Mouse (Mus musculus) hindbrain, embryonic 13.5 days (tissue): ENCODE data around the gene Meltf. TPM values are rescaled to one million over a fixed set of nuclear protein-coding genes. Genes with fewer than 3 reads are reported as not detected.

Source experiments
- ATAC-seq: fragments of 200-750 bp; cut with Nextera tagmentation; 2 replicates; pipeline ENCODE4 v1.8.0; 2017; ENCODE audit warnings: moderate TSS enrichment; ENCODE audit not compliant: low FRiP score
- H3K27ac ChIP-seq: fragments of 300-500 bp; sonication (generic); 2 replicates; pipeline ENCODE4 v1.5.1; 2015; ENCODE audit warnings: inconsistent platforms, mild to moderate bottlenecking, moderate library complexity
- H3K27me3 ChIP-seq: fragments of 300-500 bp; sonication (generic); 2 replicates; pipeline ENCODE4 v1.6.1; 2015; ENCODE audit warnings: mild to moderate bottlenecking, inconsistent platforms
- H3K36me3 ChIP-seq: fragments of 300-500 bp; sonication (generic); 2 replicates; pipeline ENCODE4 v1.6.1; 2015; ENCODE audit warnings: mild to moderate bottlenecking, inconsistent platforms
- H3K4me1 ChIP-seq: fragments of 300-500 bp; sonication (generic); replicated peaks from 2 replicates; pipeline ENCODE4 v1.6.1; 2015; ENCODE audit warnings: inconsistent platforms
- H3K4me2 ChIP-seq: fragments of 300-500 bp; sonication (generic); 2 replicates; pipeline ENCODE4 v1.6.1; 2015; ENCODE audit warnings: inconsistent platforms, mild to moderate bottlenecking, moderate library complexity
- H3K4me3 ChIP-seq: fragments of 300-500 bp; sonication (generic); 2 replicates; pipeline ENCODE4 v1.5.1; 2015; ENCODE audit warnings: mild to moderate bottlenecking, inconsistent platforms
- H3K9ac ChIP-seq: fragments of 300-500 bp; sonication (generic); 2 replicates; pipeline ENCODE4 v1.6.1; 2015; ENCODE audit warnings: mild to moderate bottlenecking, inconsistent platforms
- H3K9me3 ChIP-seq: fragments of 300-500 bp; sonication (generic); 2 replicates; pipeline ENCODE4 v1.6.1; 2016; ENCODE audit warnings: inconsistent platforms
- WGBS: fragments of 180-500 bp; shearing (Covaris S2); methylation state at CpG from one replicate; pipeline ENCODE4 v1.1.7; 2015; 5-methylcytosine and 5-hydroxymethylcytosine counted together
- polyA plus RNA-seq: library from polyadenylated mRNA; unstranded; fragments of >200 nt; fragmentation: Nextera tagmentation; extraction: Ambion mirVana; gene quantifications from 2 replicates; pipeline ENCODE4 v1.2.1, GENCODE M21; 2015

The Meltf gene
- polyA plus RNA-seq, 1 experiment from 2014 or later = 0.22 TPM

DNA sequence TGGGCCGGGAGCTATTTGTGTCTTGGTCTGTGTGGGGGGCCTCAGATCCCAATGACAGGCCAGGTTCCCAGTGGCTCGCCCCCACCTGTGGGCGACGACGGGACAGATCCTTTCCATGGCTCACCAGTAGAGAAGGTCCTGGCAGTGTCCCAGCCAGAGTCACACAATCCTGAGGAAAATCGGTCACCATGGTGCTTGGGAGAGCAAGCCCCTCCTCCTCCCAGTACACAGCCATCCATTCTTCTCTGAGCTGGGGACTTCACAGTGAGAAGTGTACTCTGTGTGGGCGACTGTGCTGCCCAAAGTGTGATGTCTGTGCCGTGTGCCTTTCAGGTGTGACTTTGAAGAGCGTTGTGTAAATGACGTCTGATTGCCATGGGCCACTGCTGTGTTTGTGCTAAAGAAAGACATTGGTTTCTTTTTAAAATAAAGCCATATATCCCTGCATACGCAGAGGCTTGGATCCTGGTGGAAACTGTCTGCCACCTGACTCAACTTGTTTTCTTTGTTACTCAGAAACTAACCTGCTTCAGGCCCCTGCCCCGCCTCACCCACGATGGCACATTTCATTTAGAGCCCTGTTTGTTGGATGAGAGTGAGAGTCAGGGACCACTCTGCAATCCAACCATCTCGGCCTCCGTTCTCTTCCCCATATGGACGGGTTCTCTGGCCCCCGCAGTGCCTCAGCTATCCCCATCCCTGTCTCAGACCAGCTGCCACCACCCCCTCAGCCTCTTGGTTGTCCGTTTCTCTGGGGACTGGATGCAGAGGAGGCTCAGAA, 20.1 kb downstream of the Meltf start:
- no peaks in the 10 kb centered on the region for H3K9me3 ChIP-seq
- no peak overlapping the region for H3K9ac ChIP-seq
- WGBS = 69% methylated on average over 18 of the region's 18 CpGs
- peak; percentile 80 for ATAC-seq
- H3K36me3 ChIP-seq = no peaks in the 10 kb centered on the region
- H3K27ac ChIP-seq = peak overlapping the region; percentile 66
- no peaks in the 10 kb centered on the region for H3K27me3 ChIP-seq
- no peak overlapping the region for H3K4me2 ChIP-seq
- H3K4me3 ChIP-seq = no peak overlapping the region
- peaks cover 28% of the 10 kb centered on the region for H3K4me1 ChIP-seq

DNA sequence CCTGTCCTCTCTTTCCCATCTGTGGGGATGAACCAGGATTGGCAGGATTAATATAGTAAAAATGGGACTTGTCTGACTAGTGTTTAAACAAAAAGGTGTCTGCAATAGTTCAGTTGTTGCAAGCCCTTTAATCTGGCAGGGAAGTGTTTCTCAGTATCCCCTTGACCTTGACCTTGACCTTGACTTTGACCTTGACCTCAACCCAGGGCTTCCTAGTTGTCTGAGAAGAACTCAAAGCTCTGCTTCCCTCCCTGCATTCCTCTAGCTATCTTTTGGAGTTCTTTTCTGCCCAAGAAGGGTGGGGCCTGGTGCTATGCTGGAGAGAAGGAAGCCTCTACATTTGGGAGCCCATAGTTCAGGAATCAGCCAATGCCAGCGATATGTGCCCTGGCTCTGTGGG, 23.3 kb downstream of the Meltf start:
- 0 out of 2 replicates have a peak, but pooled peaks cover 4% of the 10 kb centered on the region for H3K27me3 ChIP-seq
- no peaks in the 10 kb centered on the region for H3K9me3 ChIP-seq
- H3K4me2 ChIP-seq = no peak overlapping the region
- ATAC-seq = no peak
- H3K4me3 ChIP-seq = no peak overlapping the region
- H3K4me1 ChIP-seq = peaks cover 41% of the 10 kb centered on the region
- H3K9ac ChIP-seq = no peak overlapping the region
- 94% methylated on average over 1 of the region's 1 CpGs for WGBS
- H3K27ac ChIP-seq = no peak overlapping the region
- H3K36me3 ChIP-seq = no peaks in the 10 kb centered on the region

DNA sequence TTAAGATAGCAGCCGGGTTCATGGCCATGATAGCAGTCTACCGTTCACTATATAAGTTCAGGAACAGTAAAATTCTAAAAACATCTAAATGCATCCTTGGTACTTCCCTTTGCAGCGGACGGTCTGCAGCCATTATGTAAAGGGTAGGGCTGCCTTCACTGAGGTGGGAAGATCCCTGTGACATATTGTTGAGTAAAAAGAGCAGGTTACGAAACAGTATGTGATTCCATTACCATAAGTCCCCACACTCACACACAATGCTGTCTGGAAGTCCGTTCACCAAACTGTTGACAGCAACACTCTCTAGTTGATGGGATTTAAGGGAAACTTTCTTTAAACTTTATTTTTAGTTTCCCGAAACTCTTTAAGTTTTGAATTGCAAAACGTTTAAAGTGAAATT, 24.6 kb downstream of the Meltf start:
- no peak overlapping the region for H3K4me2 ChIP-seq
- no peaks in the 10 kb centered on the region for H3K9me3 ChIP-seq
- no peak overlapping the region for H3K4me3 ChIP-seq
- H3K27ac ChIP-seq = no peak overlapping the region
- 0 out of 2 replicates have a peak, but pooled peaks cover 4% of the 10 kb centered on the region for H3K27me3 ChIP-seq
- no peaks in the 10 kb centered on the region for H3K36me3 ChIP-seq
- peaks cover 29% of the 10 kb centered on the region for H3K4me1 ChIP-seq
- 93% methylated on average over 8 of the region's 8 CpGs for WGBS
- no peak for ATAC-seq
- no peak overlapping the region for H3K9ac ChIP-seq

DNA sequence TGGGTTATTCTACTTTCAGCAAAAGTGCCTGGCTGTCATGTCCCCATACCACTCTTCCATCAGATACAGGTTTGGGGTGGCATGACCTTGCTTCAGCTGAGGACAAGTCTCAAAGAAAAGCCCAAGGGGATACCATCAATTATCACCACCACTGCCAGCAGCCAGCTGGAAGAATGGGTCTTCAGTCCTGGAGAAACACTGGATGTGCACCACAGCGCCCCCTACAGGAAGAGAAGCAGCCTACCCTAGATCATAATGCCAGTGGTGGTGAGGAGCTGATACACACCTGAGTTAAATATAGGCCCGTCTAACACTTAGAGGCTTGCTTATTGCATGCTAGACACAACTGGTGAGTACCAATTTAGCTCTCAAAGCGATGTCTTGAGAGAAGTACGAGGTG, 26.7 kb downstream of the Meltf start:
- Histone ChIP-seq H3K27me3 (0 out of 2 replicates have a peak, but pooled peaks cover 4% of the 10 kb centered on the region), H3K36me3 (no peaks in the 10 kb centered on the region), H3K4me3 (no peak overlapping the region), H3K4me2 (no peak overlapping the region), H3K27ac (no peak overlapping the region), H3K4me1 (peaks cover 17% of the 10 kb centered on the region), H3K9ac (no peak overlapping the region), H3K9me3 (no peaks in the 10 kb centered on the region)
- no peak for ATAC-seq
- 81% methylated on average over 4 of the region's 4 CpGs for WGBS

DNA sequence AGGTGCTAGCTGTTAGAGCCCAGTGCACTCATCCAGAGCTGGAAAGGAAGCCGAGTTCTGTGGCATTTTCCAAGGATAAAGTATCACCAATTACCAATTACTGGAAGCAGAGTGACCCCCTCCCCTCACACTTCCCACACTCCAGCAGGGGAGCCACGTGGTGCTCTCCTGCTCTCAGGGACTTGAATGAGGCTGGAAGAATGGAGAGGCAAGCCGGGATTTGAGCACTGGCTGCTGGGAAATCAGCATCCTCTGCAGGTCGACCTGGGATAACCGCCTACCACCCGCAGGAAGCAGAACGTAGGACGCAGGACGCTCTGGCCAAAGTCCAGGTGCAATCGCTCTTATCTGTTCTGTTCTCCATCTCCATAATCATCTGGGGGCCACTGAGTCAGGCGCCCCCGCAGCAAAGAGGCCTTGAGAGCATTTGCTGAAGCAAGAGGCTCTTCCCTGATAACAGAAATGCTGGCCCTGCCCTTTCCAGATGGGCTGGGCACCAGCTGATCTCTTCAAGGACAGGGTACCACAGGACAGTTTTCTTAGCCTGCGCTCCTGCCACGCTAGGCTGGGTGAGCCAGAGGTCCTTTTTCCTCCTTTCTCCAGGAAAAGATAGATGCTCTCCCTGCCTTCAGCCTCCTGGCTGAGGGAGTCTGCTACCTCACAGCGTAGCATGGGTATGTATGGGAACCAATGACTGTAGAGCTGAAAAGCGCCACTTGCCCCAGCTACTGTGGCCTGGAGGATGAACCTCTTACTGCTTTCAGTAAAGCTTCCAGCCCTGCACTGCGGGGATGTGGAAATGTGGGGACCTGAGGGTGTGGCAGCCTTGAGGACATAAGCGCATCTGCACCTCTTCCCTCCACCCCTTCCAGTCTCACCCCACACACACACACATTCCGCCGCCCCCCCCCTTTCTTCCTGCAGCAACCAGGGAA, 27.5 kb downstream of the Meltf start:
- Histone ChIP-seq H3K4me3 (no peak overlapping the region), H3K4me1 (peaks cover 17% of the 10 kb centered on the region), H3K27ac (peak overlapping the region; percentile 44; the same call in 1 of the 2 replicates), H3K27me3 (0 out of 2 replicates have a peak, but pooled peaks cover 4% of the 10 kb centered on the region), H3K9ac (peak overlapping the region; percentile 19; the same call in 1 of the 2 replicates), H3K36me3 (no peaks in the 10 kb centered on the region), H3K9me3 (no peaks in the 10 kb centered on the region), H3K4me2 (peak overlapping the region; percentile 46)
- 45% methylated on average over 20 of the region's 20 CpGs for WGBS
- peak; percentile 44; the same call in 1 of the 2 replicates for ATAC-seq

- Histone ChIP-seq H3K4me3 (no peak overlapping the region), H3K27ac (peak overlapping the region; percentile 44; the same call in 1 of the 2 replicates), H3K9me3 (no peaks in the 10 kb centered on the region), H3K4me2 (peak overlapping the region; percentile 46), H3K9ac (peak overlapping the region; percentile 19; the same call in 1 of the 2 replicates), H3K36me3 (no peaks in the 10 kb centered on the region), H3K4me1 (peaks cover 17% of the 10 kb centered on the region), H3K27me3 (0 out of 2 replicates have a peak, but pooled peaks cover 4% of the 10 kb centered on the region)
- ATAC-seq = peak; percentile 58; the same call in 1 of the 2 replicates
- 15% methylated on average over 9 of the region's 9 CpGs for WGBS
These were observed 28.3 kb downstream of the Meltf start for GRCm38 (mm10) chr16:31906896-31907295.

DNA sequence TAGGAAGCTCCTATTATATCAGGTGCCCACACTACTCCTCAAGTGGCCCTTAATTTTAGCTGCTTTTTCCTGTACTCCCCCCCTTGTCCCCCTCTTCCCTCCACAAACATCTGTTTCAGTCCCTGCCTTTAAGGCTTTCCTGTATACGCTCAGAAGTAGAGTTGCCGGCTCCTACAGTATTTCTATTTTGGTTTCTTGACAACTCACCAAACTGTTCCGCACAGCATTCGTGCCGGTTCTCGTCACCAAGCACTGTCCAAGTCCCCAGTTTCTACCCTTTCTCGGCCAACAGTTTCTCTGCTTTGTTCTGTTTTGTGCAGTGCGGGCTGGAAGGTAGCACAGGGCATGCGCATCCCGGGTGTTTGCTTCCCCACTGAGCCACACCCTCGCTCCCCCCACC, 30.3 kb downstream of the Meltf start:
- no peak overlapping the region for H3K4me2 ChIP-seq
- peaks cover 17% of the 10 kb centered on the region for H3K4me1 ChIP-seq
- no peak for ATAC-seq
- no peak overlapping the region for H3K9ac ChIP-seq
- H3K27me3 ChIP-seq = 0 out of 2 replicates have a peak, but pooled peaks cover 4% of the 10 kb centered on the region
- 62% methylated on average over 11 of the region's 11 CpGs for WGBS
- no peaks in the 10 kb centered on the region for H3K36me3 ChIP-seq
- no peak overlapping the region for H3K4me3 ChIP-seq
- H3K9me3 ChIP-seq = no peaks in the 10 kb centered on the region
- H3K27ac ChIP-seq = no peak overlapping the region

DNA sequence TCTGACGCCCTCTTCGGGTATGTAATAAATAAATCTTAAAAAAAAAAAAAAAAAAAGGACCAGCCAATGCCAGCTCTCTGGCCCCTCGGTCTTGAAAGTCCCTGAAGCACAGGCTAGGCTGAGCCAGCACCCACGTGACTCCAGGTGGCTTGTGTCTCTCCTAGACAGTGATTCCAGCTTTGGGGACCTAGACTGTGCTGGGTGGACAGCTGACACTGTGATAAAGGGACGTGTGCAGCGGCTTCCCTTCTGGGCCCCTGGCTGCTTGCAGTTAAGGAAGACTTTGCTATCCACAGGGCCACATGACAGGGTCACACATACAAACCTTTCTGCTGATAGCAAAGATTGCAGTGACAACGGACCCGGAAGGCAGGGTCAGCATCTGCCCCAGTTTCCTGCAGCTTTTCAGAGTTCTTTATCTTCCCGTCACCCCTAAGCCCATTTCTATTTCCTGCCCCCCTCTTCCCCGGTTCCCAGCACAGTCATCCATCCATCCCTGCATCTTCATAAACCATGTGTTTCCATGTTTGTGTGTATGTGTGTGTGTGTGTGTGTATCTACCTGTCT, 31.8 kb downstream of the Meltf start:
- 76% methylated on average over 10 of the region's 10 CpGs for WGBS
- ATAC-seq = no peak

GRCm38 (mm10) chr16:31917776-31918175, 39.2 kb downstream of the Meltf start:
- no peaks in the 10 kb centered on the region for H3K36me3 ChIP-seq
- no peaks in the 10 kb centered on the region for H3K27me3 ChIP-seq
- no peak overlapping the region for H3K27ac ChIP-seq
- H3K9ac ChIP-seq = peak overlapping the region; percentile 55; the same call in 1 of the 2 replicates
- 70% methylated on average over 11 of the region's 11 CpGs for WGBS
- H3K4me3 ChIP-seq = no peak overlapping the region
- H3K4me1 ChIP-seq = peaks cover 4% of the 10 kb centered on the region; the same call in 1 of the 2 replicates
- ATAC-seq = no peak
- no peaks in the 10 kb centered on the region for H3K9me3 ChIP-seq
- H3K4me2 ChIP-seq = no peak overlapping the region

More for the DNA sequence above, 31.8 kb downstream of the Meltf start:
- Histone ChIP-seq H3K27ac (no peak overlapping the region), H3K9ac (no peak overlapping the region), H3K4me1 (peaks cover 17% of the 10 kb centered on the region), H3K9me3 (no peaks in the 10 kb centered on the region), H3K27me3 (0 out of 2 replicates have a peak, but pooled peaks cover 1% of the 10 kb centered on the region), H3K36me3 (no peaks in the 10 kb centered on the region), H3K4me2 (no peak overlapping the region), H3K4me3 (no peak overlapping the region)

DNA sequence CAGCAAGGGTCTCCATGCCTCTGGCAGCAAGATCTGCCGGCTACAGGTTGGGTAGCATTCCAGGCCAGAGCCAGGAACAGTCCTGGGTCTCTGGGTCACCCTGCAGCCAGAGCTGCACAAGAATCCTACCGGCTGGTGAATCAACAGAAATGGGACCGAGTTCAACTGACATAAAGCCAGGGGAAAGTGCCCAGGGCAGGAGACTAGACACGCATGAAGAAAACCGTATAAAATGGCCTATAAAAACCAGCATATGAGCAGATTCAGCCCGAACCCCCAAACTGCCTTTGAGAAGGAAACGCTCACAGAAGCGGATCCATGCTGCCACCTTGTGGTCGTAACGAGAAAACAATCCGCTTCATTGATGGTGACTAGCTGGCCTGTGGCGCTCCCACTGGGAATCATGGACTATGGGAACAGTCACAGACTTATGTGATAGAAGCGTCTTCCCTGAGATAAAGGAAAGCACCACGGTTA, 39.7 kb downstream of the Meltf start:
- peak overlapping the region; percentile 39 for H3K4me2 ChIP-seq
- H3K4me3 ChIP-seq = no peak overlapping the region
- peaks cover 4% of the 10 kb centered on the region; the same call in 1 of the 2 replicates for H3K4me1 ChIP-seq
- WGBS = 2% methylated on average over 14 of the region's 14 CpGs
- H3K27me3 ChIP-seq = no peaks in the 10 kb centered on the region
- no peaks in the 10 kb centered on the region for H3K36me3 ChIP-seq
- H3K9ac ChIP-seq = peak overlapping the region; percentile 55
- ATAC-seq = peak; percentile 36; the same call in 1 of the 2 replicates
- no peaks in the 10 kb centered on the region for H3K9me3 ChIP-seq
- no peak overlapping the region for H3K27ac ChIP-seq

DNA sequence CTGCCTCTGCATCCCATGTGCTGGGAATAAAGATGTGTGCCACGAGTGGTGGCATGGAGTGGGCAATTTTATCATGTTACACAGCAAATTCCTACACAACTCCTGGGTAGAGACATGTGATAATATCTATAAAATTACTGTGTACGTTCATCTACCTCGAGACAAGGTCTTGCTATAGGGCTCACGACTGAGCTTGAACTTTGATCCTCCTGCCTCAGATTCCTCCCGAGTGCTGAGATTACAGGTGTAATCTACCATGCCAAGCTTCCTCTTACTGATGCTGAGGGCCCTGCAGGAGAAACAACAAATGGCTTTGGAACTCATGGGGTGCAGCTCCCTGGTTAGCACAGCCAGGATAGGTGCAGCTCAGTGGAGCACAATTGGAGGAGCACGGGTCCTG, 45.8 kb downstream of the Meltf start:
- Histone ChIP-seq H3K27ac (no peak overlapping the region), H3K4me1 (no peaks in the 10 kb centered on the region), H3K9ac (no peak overlapping the region), H3K9me3 (no peaks in the 10 kb centered on the region), H3K36me3 (no peaks in the 10 kb centered on the region), H3K4me3 (no peak overlapping the region), H3K4me2 (no peak overlapping the region), H3K27me3 (no peaks in the 10 kb centered on the region)
- ATAC-seq = no peak
- WGBS = 90% methylated on average over 6 of the region's 6 CpGs
